Mouse (Mus musculus) right cerebral cortex, postnatal 36 days (tissue): Measurements from ENCODE around the gene Prrc2c.
A peak's percentile ranks its signal among the peaks of the same experiment; 100 is the strongest.
"Not testable (repeated sequence)": the region's sequence is repeated elsewhere in the genome, so short reads cannot be mapped to it uniquely, and the experiment has no call there.

ENCODE experiments used
- DNase-seq, 2 experiments: peaks; one replicate each; pipeline ENCODE4 v3.0.0; 2022; ENCODE audit warnings: low spot score in 2 of 2, mixed read lengths in 1 of 2

The Prrc2c gene

DNA sequence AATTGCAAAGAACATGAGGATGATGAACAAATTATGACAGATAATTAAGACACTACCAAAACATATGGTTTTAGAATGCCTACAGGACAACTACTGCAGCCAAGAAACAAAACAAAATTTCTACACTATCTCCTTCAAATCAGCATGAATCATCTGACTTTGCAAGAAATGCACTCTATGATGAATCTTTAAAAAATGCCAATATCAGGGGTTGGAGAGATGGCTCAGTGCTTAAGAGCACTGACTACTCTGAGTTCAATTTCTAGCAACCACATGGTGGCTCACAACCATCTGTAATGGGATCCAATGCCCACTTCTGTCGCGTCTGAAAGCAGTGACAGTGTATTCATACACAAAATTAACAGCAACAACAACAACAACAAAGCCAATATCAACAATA lies 46.6 kb downstream of the Prrc2c start:
- DNase-seq, result no peak

DNA sequence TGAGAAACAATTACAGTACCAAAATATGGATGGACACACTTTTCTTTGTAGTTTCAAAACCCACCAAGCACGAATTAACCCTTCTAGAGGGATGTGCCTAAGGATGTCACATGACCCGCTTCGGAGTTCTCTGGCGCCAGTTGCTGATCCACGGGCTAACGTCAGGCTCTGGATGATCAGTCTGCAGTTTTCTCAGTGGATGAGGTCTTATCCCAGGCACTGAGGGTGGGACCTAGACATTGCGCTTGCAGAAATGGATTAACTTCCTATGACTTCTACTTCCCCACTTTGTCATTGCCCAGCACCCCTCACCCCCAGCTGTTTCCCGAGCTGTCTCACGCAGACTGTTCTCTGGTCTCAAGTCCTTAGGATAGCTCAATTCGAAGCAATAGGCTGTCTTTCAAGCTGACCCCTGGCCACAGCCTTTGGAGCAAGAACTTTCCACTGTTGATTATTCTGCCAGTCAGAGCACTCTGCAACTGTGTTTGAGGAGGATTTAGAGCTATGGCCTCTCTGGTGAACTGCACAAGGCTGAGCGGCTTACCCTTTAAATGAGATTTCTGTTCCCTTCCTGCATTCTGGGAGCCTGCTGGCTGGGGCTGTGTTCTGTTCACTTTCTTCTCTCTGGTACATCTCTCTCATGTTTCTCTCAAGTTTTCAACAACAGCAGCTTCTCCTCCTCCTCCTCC lies 74.7 kb downstream of the Prrc2c start:
- DNase-seq, result peak in 1 of 2 experiments; percentile 3

DNA sequence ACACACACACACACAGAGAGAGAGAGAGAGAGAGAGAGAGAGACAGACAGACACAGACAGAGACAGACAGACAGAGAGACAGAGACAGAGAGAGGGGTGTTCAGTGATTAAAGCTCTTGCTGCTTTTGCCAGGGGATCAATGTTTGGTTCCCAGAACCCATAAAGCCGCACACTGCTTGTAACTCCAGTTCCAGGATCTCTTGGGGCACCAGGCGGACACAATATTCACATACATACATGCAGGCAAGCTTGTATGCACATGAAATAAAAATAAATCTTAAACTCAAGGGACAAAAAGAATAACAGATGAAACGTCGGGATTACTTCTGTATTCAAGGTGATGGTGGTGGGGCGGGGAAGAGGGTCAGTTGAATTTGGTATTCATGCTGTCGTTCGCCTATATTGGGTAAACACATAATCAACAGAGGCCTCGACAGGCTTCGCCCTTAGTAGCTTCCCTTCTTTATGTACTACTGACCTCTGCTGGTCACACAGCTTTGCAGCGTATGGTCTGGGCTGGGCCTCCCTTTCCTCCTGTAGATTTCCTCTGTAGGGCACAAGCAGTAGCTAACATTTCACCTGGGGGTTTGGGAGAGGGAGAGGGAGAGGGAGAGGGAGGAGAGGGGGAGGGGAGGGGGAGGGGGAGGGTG lies 75.4 kb downstream of the Prrc2c start:
- DNase-seq, result peak; percentile 32 to 42

DNA sequence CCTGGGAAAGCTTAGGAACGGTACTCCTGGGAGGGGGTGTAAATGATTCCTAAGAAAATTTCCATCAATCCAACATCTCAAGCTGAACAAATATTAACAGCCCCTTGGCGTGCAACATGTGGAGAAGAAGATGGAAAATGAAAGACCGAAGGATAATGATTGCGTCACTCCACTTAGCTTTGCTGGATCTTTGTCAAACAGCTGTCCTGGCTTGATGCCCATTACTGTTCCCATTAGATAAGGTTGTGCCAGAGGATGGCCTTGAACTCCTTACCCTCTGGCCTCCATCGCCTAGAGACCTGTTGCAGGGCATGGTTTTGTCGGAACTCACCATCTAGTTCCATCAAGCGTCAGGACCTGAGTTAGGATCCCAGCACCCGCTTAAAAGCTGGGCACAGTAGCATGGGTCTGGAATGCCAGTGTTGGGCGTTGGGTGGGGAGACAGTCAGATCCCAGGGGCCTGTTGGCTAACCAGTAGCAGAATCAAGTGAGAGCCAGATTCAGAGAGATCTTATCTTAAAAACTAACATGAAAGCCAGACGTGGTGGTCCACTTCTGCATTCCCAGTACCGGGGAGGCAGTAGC lies 80.0 kb downstream of the Prrc2c start:
- DNase-seq, result no peak

DNA sequence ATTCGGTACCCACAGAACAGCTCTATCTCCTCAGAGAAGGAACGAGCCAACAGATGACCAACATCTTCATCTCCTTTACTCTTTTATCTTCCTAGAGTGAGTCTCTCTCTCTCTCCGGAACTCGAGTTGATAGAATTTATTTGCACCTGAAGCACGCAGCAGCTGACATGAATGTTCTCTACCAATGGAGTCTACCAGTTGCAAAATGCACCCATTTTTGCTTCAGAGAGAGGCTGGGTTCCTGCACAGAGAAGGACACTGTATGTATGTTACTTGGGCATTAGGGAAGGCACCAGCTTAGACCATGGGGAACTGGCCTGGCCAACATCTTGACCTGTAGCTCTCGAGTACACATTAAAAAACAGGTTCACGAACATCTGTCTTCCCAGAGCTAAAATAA lies 82.2 kb downstream of the Prrc2c start, which contains the start of gene Myocos:
Gene Myocos, minus strand, starts transcription at position 101 of the 400 bp plus-strand sequence.
- no peak for DNase-seq

DNA sequence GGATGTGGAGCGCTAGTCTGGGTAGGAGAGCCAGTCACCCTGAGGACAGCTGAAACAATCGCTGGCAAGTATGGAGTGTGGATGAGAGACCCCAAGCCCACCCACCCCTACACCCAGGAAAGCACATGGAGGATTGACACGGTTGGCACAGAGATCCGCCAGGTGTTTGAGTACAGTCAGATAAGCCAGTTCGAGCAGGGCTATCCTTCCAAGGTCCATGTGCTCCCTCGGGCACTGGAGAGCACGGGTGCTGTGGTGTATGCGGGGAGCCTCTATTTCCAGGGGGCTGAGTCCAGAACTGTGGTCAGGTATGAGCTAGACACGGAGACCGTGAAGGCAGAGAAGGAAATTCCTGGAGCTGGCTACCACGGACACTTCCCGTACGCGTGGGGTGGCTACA lies 91.9 kb downstream of the Prrc2c start:
- DNase-seq, result no peak

DNA sequence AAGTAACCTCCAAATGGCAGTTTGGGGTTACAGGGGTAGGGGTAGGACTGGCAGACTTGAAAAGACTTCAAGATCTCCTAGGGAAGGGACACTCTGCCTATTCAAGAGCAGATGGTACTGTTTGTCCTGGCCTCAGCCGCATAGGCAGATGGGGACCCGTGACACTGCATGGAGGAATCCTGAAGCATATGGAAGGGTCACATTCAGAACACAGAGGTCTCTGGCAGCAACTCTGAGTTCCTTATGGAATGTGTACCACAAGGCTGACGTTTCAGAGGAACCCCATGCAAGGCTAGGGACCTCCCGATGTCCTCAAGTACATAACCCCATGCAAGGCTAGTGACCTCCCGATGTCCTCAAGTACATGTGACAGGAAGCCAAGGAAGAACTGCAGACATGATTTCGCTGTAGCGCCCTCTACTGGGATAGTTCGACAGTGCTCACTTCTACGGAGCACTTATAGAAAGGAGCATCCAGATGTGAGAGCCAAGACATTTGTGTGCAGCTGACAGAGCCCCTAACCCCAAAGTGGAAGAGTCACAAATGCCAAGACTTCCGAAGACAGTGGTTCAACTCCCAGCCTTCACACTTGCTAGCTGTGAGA lies 94.2 kb downstream of the Prrc2c start:
- DNase-seq, result no peak

DNA sequence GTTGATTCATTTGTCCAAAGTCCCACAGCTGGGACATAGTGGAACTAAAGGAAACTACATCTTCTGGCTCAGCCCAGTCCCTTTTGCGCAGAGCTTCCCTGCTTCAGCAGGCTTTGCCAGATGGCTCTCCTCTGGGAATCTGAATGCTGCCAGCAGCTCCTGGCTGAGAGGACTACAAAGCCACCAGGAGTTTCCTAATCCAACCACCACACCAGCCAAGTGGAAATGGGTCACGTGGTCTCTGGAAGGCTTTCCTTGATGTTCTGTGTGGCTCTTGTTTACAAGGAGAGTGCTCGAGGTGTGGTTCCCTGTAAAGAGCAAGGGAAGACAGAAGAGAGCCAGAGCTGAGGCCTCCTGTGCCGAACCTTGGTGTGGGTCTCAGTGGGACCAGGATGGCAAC lies 96.6 kb downstream of the Prrc2c start:
- DNase-seq, result peak; percentile 39 to 43

DNA sequence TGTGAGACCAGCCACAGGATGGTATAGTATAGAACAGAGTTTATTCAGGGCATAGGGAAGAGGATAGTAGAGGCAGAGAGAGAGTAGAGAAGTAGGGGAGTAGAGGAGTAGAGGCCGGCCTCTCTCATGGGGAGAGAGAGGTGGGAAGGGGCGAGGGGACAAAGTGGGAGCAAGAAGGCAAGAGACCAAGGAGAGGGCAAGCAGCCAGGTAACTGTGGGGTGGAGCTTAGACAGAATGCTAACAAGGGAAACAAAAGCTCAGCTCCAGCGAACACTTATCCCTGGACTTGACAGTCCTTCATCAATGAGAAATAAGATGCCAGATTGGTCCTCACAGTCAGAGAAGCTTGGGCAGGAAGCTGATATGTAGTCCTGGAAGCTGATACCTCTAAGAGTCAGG lies 97.8 kb downstream of the Prrc2c start:
- DNase-seq, result no peak

DNA sequence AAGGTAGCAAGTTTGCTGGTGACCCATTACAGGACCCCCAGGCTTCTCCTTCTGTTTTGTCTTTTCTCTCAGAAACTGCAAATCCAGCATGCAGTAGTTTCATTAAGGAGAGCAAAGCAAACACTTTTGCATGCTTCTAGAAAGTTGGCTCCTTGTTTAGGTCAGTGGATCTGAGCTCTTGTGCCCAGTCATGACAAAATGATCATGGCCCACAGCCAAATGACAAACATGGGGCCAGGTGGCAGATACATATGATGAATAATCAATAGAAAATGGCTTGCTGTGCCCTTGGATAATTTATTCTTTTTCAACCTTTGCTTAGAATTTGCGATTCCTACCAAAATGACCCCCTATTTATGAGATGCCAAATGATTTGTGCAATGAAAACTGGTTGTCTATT lies 100.5 kb downstream of the Prrc2c start:
- no peak for DNase-seq

DNA sequence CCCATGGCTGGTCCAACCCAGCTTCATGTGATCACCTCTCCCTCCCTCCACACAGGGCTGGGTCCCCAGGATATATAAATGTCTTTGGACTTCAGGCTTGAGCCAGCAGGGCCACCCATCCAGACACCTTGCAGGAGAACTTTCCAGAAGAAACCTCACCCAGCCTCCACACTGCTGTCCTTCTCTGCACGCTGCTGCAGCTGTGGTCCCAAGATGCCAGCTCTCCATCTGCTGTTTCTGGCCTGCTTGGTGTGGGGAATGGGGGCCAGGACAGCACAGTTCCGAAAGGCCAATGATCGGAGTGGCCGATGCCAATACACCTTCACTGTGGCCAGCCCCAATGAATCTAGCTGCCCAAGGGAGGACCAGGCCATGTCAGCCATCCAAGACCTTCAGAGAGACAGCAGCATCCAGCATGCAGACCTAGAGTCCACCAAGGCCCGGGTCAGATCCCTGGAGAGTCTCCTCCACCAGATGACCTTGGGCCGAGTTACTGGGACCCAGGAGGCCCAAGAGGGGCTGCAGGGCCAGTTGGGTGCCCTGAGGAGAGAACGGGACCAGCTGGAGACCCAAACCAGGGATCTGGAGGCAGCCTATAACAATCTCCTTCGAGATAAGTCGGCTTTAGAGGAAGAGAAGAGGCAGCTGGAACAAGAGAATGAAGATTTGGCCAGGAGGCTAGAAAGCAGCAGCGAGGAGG lies 101.2 kb downstream of the Prrc2c start, which contains the start of gene Myoc:
Gene Myoc, plus strand, starts transcription at position 105 of the 700 bp plus-strand sequence.
- DNase-seq, result no peak

DNA sequence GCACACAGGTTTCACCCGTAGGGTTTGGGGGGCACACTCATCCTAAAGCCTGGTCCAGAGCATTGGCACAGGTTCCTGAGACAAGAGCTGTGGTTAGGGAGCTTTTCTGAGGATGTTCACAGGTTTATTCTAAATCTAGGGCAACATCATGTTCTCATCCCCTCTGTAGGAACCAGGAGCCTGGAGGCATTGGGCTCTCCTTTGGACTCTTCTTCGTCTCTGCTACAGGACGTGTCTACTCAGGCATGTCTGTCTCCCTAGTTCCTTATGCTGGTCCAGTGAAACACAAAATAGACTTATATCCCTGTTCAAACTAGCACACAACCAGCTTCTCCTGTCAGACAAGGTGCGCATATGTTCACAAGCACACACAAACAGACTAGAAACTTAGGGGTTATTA lies 101.8 kb downstream of the Prrc2c start:
- DNase-seq, result no peak

DNA sequence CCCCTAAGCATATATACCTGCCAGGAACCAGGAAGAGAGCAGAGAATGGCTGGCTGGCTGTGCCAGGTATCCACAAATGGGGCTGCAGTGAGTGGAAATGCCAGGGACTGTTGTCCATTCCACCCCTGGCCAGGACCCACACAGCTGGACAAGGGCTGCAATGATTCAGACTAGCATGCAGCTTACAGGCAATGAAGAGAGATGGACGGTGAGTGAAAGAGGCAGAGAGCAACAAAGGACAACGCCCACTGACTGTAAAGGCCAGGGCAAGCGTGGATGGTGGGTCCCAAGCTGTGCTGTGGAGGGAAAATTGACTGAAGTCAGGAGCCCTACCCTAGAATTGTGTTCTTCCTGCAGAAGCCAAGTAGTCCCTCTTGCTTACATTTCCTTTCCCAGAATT lies 103.8 kb downstream of the Prrc2c start:
- no peak for DNase-seq

DNA sequence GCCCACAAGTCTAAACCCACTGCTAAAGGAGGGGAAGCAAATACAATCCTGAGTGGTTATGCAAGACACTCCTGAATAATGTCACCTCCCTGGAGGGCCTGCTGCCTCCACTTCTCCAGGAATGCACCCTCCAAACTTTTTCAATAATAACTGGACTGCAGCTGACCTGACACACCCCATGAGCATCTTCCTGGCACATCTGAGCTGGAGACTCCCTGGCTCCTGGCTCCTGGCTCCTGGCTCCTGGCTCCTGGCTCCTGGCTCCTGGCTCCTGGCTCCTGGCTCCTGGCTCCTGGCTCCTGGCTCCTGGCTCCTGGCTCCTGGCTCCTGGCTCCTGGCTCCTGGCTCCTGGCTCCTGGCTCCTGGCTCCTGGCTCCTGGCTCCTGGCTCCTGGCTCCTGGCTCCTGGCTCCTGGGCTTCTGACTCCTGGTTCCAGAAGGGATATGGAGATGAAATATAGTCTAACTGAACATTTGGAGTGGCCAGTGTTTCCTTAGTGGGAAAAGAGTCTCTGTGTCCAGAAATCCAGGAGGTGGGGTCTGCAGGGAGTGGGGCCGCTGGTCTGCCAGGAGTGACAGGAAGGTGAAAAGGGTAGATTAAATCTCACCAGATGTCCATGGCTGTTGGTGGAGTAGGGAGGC lies 104.9 kb downstream of the Prrc2c start:
- not testable (repeated sequence) for DNase-seq

DNA sequence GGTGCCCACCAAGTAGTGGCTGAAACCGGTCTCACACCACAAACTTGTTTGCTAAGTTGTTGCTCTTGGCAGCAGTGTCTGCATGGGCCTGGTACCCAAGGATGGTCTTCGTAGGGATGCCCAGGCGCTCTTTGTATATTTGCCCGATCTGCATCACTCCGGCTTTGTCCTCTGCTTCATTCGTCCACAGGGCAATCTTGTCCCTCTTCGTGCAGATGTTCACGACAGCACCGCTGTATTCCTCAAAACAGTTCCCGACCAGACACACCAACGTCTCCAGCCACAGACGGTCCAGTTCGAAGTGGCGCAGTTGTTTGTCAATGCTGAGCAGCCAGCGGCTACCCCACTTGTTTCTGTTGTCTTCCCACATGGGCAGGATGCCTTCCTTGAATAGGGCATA lies 112.0 kb downstream of the Prrc2c start:
- not testable (repeated sequence) for DNase-seq

DNA sequence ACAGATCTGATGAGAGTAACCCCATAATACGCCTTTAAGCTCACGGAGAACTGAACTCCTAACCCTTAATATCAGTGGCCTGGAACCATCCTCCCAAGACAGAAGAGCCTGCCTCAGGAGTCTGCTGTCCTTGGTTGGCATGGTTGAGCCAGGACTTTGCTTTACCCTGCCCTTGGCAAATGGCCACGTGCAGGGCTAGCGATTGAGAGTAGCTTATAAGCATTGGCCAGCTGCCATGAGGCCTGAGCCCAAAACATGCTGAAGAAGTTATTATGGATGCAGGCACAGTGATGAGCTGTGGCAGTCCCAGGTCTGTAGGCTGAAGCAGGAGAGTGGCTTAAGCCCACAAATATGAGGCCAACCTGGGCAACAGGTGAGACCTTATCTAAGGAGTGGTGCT lies 112.5 kb downstream of the Prrc2c start:
- DNase-seq, result not testable (repeated sequence)

DNA sequence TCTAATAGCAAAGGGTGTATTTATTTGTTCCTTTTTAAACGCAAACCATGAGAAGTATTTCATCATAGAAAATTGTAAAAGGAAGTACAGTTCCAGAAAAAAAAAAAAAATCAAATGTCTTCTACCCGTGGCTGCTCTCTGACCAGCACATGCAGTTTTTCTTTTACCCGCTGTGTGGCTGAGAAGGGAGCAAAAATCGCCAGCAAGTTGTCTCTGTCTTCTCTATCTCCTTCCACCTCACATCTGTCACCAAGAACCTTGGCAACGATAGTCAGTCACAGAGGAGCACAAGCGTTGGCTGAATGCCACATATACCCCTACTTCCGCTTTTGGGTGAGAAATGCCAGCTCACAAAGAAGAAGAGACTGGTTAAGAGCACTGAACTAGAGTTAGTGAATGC lies 115.1 kb downstream of the Prrc2c start:
- DNase-seq, result no peak

DNA sequence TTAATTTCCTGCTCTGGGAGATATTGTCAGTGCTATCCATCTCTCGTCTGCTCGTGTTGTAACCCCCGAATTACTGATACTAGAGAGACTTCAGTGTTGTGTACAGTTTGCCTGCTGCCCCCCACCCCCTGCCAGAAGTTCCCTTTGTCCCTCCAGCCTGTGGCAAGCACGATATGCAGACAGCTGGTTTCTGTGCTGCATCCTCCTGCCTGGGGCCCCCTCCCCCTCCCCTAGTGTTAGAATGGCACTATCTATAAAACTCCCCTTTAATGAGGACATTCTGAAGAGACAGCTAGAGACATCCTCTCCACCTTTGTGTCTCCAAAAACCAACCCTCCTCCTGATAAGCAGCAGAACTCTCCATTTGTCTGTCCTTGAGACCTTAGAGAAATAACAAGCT lies 116.5 kb downstream of the Prrc2c start:
- no peak for DNase-seq
